Mouse (Mus musculus): ENCODE data around the gene Rxfp1.

Gene Rxfp1

DNA sequence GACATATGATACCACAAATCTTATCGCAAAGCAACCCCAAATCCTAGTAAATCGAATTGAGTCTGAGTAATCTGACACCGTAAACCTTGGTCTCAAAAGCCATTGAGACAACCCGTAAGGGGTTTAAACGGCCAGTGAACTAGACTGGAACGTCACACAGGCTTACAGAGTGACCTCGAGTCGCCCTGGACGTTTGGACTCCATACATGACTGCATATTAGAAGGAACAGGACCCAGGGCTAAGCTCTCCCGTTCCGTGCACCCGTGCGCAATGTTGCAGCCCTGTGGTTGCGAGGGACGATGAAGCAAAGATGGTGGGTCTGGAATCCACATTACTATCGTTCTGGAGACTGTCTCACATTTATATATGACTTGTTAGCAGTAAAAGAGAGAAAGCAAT, 65.5 kb downstream of the Rxfp1 start:
- no peak for DNase-seq (ENCODE audit: low read depth, low spot score)

DNA sequence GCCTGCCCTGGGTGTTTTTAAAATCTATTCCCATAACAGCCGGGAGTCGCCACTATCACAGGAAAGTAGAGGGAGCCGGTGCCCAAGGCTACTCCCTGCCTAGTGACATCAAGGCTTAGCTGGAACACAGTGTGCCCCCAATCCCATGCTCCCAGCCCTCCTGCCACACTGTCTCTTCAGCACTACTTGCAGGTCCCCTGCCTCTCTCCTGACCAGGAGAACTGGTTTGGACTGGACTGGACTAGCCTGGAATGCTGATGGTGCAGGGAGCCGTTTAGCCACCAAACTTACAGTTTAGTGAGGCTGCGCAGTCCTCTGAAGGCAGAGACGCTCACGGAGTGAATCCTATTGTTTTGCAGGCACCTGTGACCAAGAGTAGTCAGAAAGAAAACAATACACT, 67.1 kb downstream of the Rxfp1 start:
- no peak for DNase-seq (ENCODE audit: low read depth, low spot score)

GRCm38 (mm10) chr3:79664787-79665408, 72.8 kb downstream of the Rxfp1 start:
- peak; percentile 77 for DNase-seq (ENCODE audit: low read depth, low spot score)

GRCm38 (mm10) chr3:79656682-79657081, 81.0 kb downstream of the Rxfp1 start:
- no peak for DNase-seq (ENCODE audit: low read depth, low spot score)

- DNase-seq (ENCODE audit: low read depth, low spot score) = no peak
Observed at GRCm38 (mm10) chr3:79652129-79652528, 85.6 kb downstream of the Rxfp1 start.

DNA sequence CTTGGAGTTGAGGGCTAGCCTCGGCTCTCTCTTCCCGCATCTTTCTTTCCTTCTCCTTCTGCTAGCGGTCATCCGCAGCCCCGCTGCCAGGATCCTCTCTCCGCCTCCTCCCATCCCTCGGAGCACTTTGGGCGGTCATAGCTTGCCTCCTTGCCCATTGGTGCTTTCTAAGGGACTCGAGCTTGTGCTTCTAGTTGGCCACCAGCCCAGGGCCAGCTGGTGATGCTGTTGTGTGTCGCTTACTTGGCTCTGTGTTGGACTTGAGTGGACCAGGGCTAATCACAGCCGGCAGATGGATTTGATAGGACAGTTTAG, 108.3 kb downstream of the Rxfp1 start, which contains the start of gene Etfdh:
TSS of gene Etfdh (minus strand) at position 85 of the 315 bp plus-strand sequence.
- no peak for DNase-seq (ENCODE audit: low read depth, low spot score)

DNA sequence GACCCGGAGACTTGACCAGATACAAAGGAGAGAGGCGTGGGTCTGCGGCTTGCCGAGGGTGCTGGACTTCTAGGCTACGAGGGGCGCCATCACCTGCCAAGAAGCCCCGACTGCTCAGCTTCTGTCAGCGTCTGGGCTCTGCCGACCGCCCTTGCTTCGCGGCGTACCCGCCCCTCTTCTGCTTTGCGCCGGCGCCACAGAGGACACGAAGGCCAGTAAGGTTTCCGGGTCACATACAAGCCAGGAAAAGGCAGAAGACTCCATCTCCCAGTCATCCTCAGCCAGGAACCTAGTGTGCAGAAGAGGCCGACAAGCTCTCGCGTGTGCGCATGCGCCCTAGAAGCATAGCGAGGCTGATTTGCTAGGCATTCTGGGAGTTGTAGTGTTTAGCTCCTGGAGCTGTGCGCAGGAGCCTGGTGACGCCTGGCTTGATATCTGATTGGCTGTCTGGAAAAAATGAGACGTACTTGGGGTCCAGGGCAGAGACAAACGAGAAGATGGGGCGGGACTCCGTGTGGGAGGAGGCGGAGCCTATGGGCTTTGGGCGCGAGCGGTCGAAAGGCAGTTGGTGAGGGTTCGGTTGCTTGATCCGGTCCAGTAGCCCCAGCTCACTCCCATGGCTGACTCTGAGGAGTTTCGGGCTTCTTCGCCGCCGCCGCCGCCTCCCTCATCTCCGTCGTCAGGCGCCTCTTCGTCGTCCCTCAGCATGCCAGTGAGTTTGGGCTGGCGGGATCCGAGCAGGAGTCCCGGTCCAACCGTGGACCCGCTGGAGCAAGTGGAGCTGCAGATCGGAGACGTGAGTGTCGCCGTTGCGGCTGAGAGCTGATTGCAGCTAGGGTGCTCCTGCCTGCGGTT, 108.9 kb downstream of the Rxfp1 start, which contains the start of gene 4930579G24Rik:
TSS of gene 4930579G24Rik (plus strand) at position 519 of the 855 bp plus-strand sequence.
- peak; percentile 99 for DNase-seq (ENCODE audit: low read depth, low spot score)

GRCm38 (mm10) chr3:79628182-79628560, 109.5 kb downstream of the Rxfp1 start:
- no peak for DNase-seq (ENCODE audit: low read depth, low spot score)

DNA sequence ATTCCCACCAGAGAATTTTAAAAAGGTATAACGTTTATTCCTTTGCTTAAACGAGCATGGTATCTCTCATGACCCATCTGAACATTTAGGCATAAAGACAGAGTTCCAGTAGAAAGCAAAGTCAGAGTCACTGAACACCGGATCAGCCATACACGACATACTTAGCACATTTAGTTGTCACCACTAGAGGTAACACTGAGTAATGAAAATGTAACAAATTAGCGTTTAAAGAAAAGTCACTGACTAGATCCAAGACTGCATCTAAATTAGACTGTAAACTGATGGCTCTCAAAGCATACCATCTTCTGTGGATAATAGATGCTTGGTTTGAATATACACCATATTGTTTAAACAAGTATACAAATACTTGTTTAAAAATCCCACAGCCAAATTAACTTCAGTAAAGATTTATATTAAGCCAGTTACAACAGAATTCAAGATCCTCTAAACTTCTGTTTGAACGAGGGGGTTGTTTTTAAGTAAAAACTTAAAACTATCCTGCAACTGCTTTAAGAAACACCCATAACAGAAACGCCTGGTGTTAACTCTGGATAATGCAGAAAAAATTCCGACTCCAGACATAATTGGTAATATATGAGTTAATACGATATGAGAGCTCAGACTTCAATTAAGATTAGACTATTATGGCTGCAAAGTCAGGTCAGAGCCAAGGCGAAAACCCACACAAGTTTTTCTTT, 110.0 kb downstream of the Rxfp1 start:
- DNase-seq (ENCODE audit: low read depth, low spot score) = peak; percentile 54

DNA sequence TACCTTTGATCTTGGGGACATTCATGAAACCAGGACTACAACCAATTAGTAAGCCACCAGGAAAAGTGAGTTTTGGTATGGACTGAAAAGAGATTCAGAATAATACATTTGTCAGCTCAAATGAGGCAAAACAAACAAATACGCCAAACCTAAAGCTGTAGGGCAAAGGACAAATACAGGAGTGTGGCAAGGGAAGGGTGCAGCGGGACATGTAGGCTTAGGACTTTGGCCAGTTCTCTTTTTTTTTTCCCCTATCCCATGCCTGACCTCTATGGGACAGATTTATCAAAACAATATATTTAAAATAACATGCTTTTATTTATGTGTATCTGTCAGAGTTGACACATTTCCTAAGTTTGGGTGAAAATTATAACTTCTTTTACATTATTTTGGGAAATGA, 127.8 kb downstream of the Rxfp1 start:
- DNase-seq (ENCODE audit: low read depth, low spot score) = no peak

- no peak for DNase-seq (ENCODE audit: low read depth, low spot score)
Observed at GRCm38 (mm10) chr3:79595468-79595867, 142.2 kb downstream of the Rxfp1 start.

GRCm38 (mm10) chr3:79591793-79592471, 145.7 kb downstream of the Rxfp1 start:
- peak; percentile 9 for DNase-seq (ENCODE audit: low read depth, low spot score)

Data from CD4-positive, CD25-positive, alpha-beta regulatory T cell, adult 2 months (primary cell).